Mouse (Mus musculus): ENCODE measurements around the gene Cdhr3. TPM values are rescaled to one million over a fixed set of nuclear protein-coding genes. Genes with fewer than 3 reads are reported as not detected.

Gene Cdhr3
- polyA plus RNA-seq, 2 experiments = not detected

GRCm38 (mm10) chr12:33102342-33103115 lies 9.9 kb upstream of the Cdhr3 start:
- 58% methylated on average over 15 of the region's 15 CpGs for WGBS (ENCODE audit: insufficient replicate concordance)
- no peak overlapping the region for H3K9ac ChIP-seq (replicated peaks)
- no peak overlapping the region for H3K4me2 ChIP-seq (ENCODE audit: low read depth)
- H3K4me3 ChIP-seq (ENCODE audit: insufficient read depth in 1 of 2, low read depth in 2 of 2, low read length in 2 of 2) = no peak overlapping the region
- H3K4me1 ChIP-seq (replicated peaks; ENCODE audit: control insufficient read depth in 2 of 2, insufficient read depth in 2 of 2, low read length in 1 of 2) = no peaks in the 10 kb centered on the region
- H3K27ac ChIP-seq = no peak overlapping the region
- no peak for ATAC-seq (ENCODE audit: insufficient read depth)
- TF ChIP-seq EP300 (IDR thresholded peaks at IDR 0.05; ENCODE audit: low read depth) (no peak), CTCF (IDR thresholded peaks at IDR 0.05; ENCODE audit: low read depth) (no peak)
- no peaks in the 10 kb centered on the region for H3K9me3 ChIP-seq (ENCODE audit: control insufficient read depth, low read length)
- DNase-seq (ENCODE audit: low read depth in 3 of 3, low spot score in 3 of 3) = no peak
- no peaks in the 10 kb centered on the region for H3K27me3 ChIP-seq (ENCODE audit: control insufficient read depth, insufficient read depth, low read length)
- H3K36me3 ChIP-seq (replicated peaks; ENCODE audit: control insufficient read depth, insufficient read depth, low read depth) = no peaks in the 10 kb centered on the region

GRCm38 (mm10) chr12:33101627-33102026 lies 9.0 kb upstream of the Cdhr3 start:
- H3K27ac ChIP-seq = no peak overlapping the region
- no peaks in the 10 kb centered on the region for H3K4me1 ChIP-seq (replicated peaks; ENCODE audit: control insufficient read depth in 2 of 2, insufficient read depth in 2 of 2, low read length in 1 of 2)
- DNase-seq (ENCODE audit: low read depth in 3 of 3, low spot score in 3 of 3) (no peak), ATAC-seq (ENCODE audit: insufficient read depth) (no peak)
- TF ChIP-seq CTCF (IDR thresholded peaks at IDR 0.05; ENCODE audit: low read depth) (no peak), EP300 (IDR thresholded peaks at IDR 0.05; ENCODE audit: low read depth) (no peak)
- no peak overlapping the region for H3K4me3 ChIP-seq (ENCODE audit: insufficient read depth in 1 of 2, low read depth in 2 of 2, low read length in 2 of 2)
- H3K9ac ChIP-seq (replicated peaks) = no peak overlapping the region
- no peaks in the 10 kb centered on the region for H3K9me3 ChIP-seq (ENCODE audit: control insufficient read depth, low read length)
- H3K4me2 ChIP-seq (ENCODE audit: low read depth) = no peak overlapping the region
- no peaks in the 10 kb centered on the region for H3K36me3 ChIP-seq (replicated peaks; ENCODE audit: control insufficient read depth, insufficient read depth, low read depth)
- WGBS (ENCODE audit: insufficient replicate concordance) = 63% methylated on average over 8 of the region's 8 CpGs
- H3K27me3 ChIP-seq (ENCODE audit: control insufficient read depth, insufficient read depth, low read length) = no peaks in the 10 kb centered on the region

GRCm38 (mm10) chr12:33096017-33096416 lies 3.3 kb upstream of the Cdhr3 start:
- WGBS (ENCODE audit: insufficient replicate concordance) = 57% methylated on average over 3 of the region's 3 CpGs
- no peaks in the 10 kb centered on the region for H3K27me3 ChIP-seq (ENCODE audit: control insufficient read depth, insufficient read depth, low read length)
- H3K27ac ChIP-seq = no peak overlapping the region
- no peaks in the 10 kb centered on the region for H3K9me3 ChIP-seq (ENCODE audit: control insufficient read depth, low read length)
- H3K9ac ChIP-seq (replicated peaks) = no peak overlapping the region
- no peak for TF ChIP-seq CTCF (IDR thresholded peaks at IDR 0.05; ENCODE audit: low read depth)
- no peak for TF ChIP-seq EP300 (IDR thresholded peaks at IDR 0.05; ENCODE audit: low read depth)
- ATAC-seq (ENCODE audit: insufficient read depth) (no peak), DNase-seq (ENCODE audit: low read depth in 3 of 3, low spot score in 3 of 3) (no peak)
- no peaks in the 10 kb centered on the region for H3K36me3 ChIP-seq (replicated peaks; ENCODE audit: control insufficient read depth, insufficient read depth, low read depth)
- no peak overlapping the region for H3K4me3 ChIP-seq (ENCODE audit: insufficient read depth in 1 of 2, low read depth in 2 of 2, low read length in 2 of 2)
- no peaks in the 10 kb centered on the region for H3K4me1 ChIP-seq (replicated peaks; ENCODE audit: control insufficient read depth in 2 of 2, insufficient read depth in 2 of 2, low read length in 1 of 2)
- no peak overlapping the region for H3K4me2 ChIP-seq (ENCODE audit: low read depth)

- Histone ChIP-seq H3K9ac (replicated peaks) (no peak overlapping the region), H3K27ac (no peak overlapping the region), H3K4me2 (ENCODE audit: low read depth) (no peak overlapping the region), H3K36me3 (replicated peaks; ENCODE audit: control insufficient read depth, insufficient read depth, low read depth) (no peaks in the 10 kb centered on the region), H3K4me3 (ENCODE audit: insufficient read depth in 1 of 2, low read depth in 2 of 2, low read length in 2 of 2) (no peak overlapping the region), H3K27me3 (ENCODE audit: control insufficient read depth, insufficient read depth, low read length) (no peaks in the 10 kb centered on the region), H3K9me3 (ENCODE audit: control insufficient read depth, low read length) (no peaks in the 10 kb centered on the region), H3K4me1 (replicated peaks; ENCODE audit: control insufficient read depth in 2 of 2, insufficient read depth in 2 of 2, low read length in 1 of 2) (no peaks in the 10 kb centered on the region)
- ATAC-seq (ENCODE audit: insufficient read depth) = no peak
- no peak for DNase-seq (ENCODE audit: low read depth in 3 of 3, low spot score in 3 of 3)
- TF ChIP-seq EP300 (IDR thresholded peaks at IDR 0.05; ENCODE audit: low read depth) (no peak), CTCF (IDR thresholded peaks at IDR 0.05; ENCODE audit: low read depth) (no peak)
- WGBS (ENCODE audit: insufficient replicate concordance) = 59% methylated on average over 2 of the region's 2 CpGs
Observed at GRCm38 (mm10) chr12:33092196-33092595, 479 bp downstream of the Cdhr3 start.

- Histone ChIP-seq H3K36me3 (replicated peaks; ENCODE audit: control insufficient read depth, insufficient read depth, low read depth) (no peaks in the 10 kb centered on the region), H3K9ac (replicated peaks) (no peak overlapping the region), H3K27me3 (ENCODE audit: control insufficient read depth, insufficient read depth, low read length) (no peaks in the 10 kb centered on the region), H3K27ac (no peak overlapping the region), H3K4me2 (ENCODE audit: low read depth) (no peak overlapping the region), H3K9me3 (ENCODE audit: control insufficient read depth, low read length) (no peaks in the 10 kb centered on the region), H3K4me3 (ENCODE audit: insufficient read depth in 1 of 2, low read depth in 2 of 2, low read length in 2 of 2) (no peak overlapping the region), H3K4me1 (replicated peaks; ENCODE audit: control insufficient read depth in 2 of 2, insufficient read depth in 2 of 2, low read length in 1 of 2) (no peaks in the 10 kb centered on the region)
- no peak for DNase-seq (ENCODE audit: low read depth in 3 of 3, low spot score in 3 of 3)
- no peak for TF ChIP-seq EP300 (IDR thresholded peaks at IDR 0.05; ENCODE audit: low read depth)
- no peak for TF ChIP-seq CTCF (IDR thresholded peaks at IDR 0.05; ENCODE audit: low read depth)
- WGBS (ENCODE audit: insufficient replicate concordance) = 60% methylated on average over 5 of the region's 5 CpGs
- no peak for ATAC-seq (ENCODE audit: insufficient read depth)
Observed at GRCm38 (mm10) chr12:33086151-33086550, 6.5 kb downstream of the Cdhr3 start.

All from liver, embryonic 14.5 days (tissue).